Mouse (Mus musculus): ENCODE results near the gene Tnfrsf13b. TPM values are rescaled to one million over a fixed set of nuclear protein-coding genes. Genes with fewer than 3 reads are reported as not detected.

Tnfrsf13b gene
- total and polyA plus RNA-seq, 2 experiments from 2014 or later = 0.08 to 1.5 TPM

GRCm38 (mm10) chr11:61196616-61197353, 70.2 kb downstream of the Tnfrsf13b start:
- DNase-seq (ENCODE audit: low spot score) (no peak), ATAC-seq (ENCODE audit: insufficient read depth, low read depth) (no peak)
- no peaks in the 10 kb centered on the region for H3K9me3 ChIP-seq (replicated peaks; ENCODE audit: control insufficient read depth, low read length)
- H3K4me2 ChIP-seq (ENCODE audit: low read depth, low read length) = no peak overlapping the region
- H3K9ac ChIP-seq (replicated peaks; ENCODE audit: low read depth, low read length) = no peak overlapping the region
- H3K27me3 ChIP-seq (ENCODE audit: control insufficient read depth, insufficient read depth, low read length) = no peaks in the 10 kb centered on the region
- no peak overlapping the region for H3K27ac ChIP-seq (ENCODE audit: low read depth)
- 80% methylated on average over 14 of the region's 14 CpGs for WGBS
- no peaks in the 10 kb centered on the region for H3K4me1 ChIP-seq (ENCODE audit: control insufficient read depth, insufficient read depth)
- no peak overlapping the region for H3K4me3 ChIP-seq (ENCODE audit: low read depth, low read length)
- TF ChIP-seq CTCF (IDR thresholded peaks at IDR 0.05; ENCODE audit: low read depth) (no peak), EP300 (IDR thresholded peaks at IDR 0.05; ENCODE audit: low read depth) (no peak)
- no peaks in the 10 kb centered on the region for H3K36me3 ChIP-seq (replicated peaks; ENCODE audit: control insufficient read depth, insufficient read depth, low read length)

- H3K4me2 ChIP-seq (ENCODE audit: low read depth, low read length) = no peak overlapping the region
- H3K9me3 ChIP-seq (replicated peaks; ENCODE audit: control insufficient read depth, low read length) = no peaks in the 10 kb centered on the region
- H3K27me3 ChIP-seq (ENCODE audit: control insufficient read depth, insufficient read depth, low read length) = no peaks in the 10 kb centered on the region
- no peak for ATAC-seq (ENCODE audit: insufficient read depth, low read depth)
- no peak overlapping the region for H3K4me3 ChIP-seq (ENCODE audit: low read depth, low read length)
- no peaks in the 10 kb centered on the region for H3K36me3 ChIP-seq (replicated peaks; ENCODE audit: control insufficient read depth, insufficient read depth, low read length)
- H3K4me1 ChIP-seq (ENCODE audit: control insufficient read depth, insufficient read depth) = no peaks in the 10 kb centered on the region
- H3K27ac ChIP-seq (ENCODE audit: low read depth) = no peak overlapping the region
- TF ChIP-seq CTCF (IDR thresholded peaks at IDR 0.05; ENCODE audit: low read depth) = no peak
- no peak for TF ChIP-seq EP300 (IDR thresholded peaks at IDR 0.05; ENCODE audit: low read depth)
- DNase-seq (ENCODE audit: low spot score) = no peak
- no peak overlapping the region for H3K9ac ChIP-seq (replicated peaks; ENCODE audit: low read depth, low read length)
Measured at GRCm38 (mm10) chr11:61197935-61198334, 71.4 kb downstream of the Tnfrsf13b start.

Other genes starting within 250 kb of the Tnfrsf13b start
- gene Tmem11, start 247.5 kb upstream of the Tnfrsf13b start, total RNA-seq (2014; rRNA removed; ENCODE audit: low replicate concordance) = 45.2 and 54.8 TPM in 2 replicates
- gene Tmem11, start 247.5 kb upstream of the Tnfrsf13b start, polyA plus RNA-seq (2015; fragmentation: Nextera tagmentation; extraction: Ambion mirVana) = 56.2 and 58.6 TPM in 2 replicates
- 25.2 and 32.1 TPM in 2 replicates for gene Natd1, start 212.0 kb upstream of the Tnfrsf13b start, total RNA-seq (2014; rRNA removed; ENCODE audit: low replicate concordance)
- 11.2 and 13.1 TPM in 2 replicates for gene Natd1, start 212.0 kb upstream of the Tnfrsf13b start, polyA plus RNA-seq (2015; fragmentation: Nextera tagmentation; extraction: Ambion mirVana)
- gene Map2k3, start 194.7 kb upstream of the Tnfrsf13b start, total RNA-seq (2014; rRNA removed; ENCODE audit: low replicate concordance) = 32.6 and 35.7 TPM in 2 replicates
- gene Map2k3, start 194.7 kb upstream of the Tnfrsf13b start, polyA plus RNA-seq (2015; fragmentation: Nextera tagmentation; extraction: Ambion mirVana) = 48.3 and 48.6 TPM in 2 replicates
- 38.9 and 69.3 TPM in 2 replicates for gene Kcnj12, start 104.2 kb upstream of the Tnfrsf13b start, total RNA-seq (2014; rRNA removed; ENCODE audit: low replicate concordance)
- 9.5 and 10.8 TPM in 2 replicates for gene Kcnj12, start 104.2 kb upstream of the Tnfrsf13b start, polyA plus RNA-seq (2015; fragmentation: Nextera tagmentation; extraction: Ambion mirVana)
- 95.8 and 97.9 TPM in 2 replicates for gene Usp22, start 48.3 kb downstream of the Tnfrsf13b start, total RNA-seq (2014; rRNA removed; ENCODE audit: low replicate concordance)
- gene Usp22, start 48.3 kb downstream of the Tnfrsf13b start, polyA plus RNA-seq (2015; fragmentation: Nextera tagmentation; extraction: Ambion mirVana) = 32.1 and 34.7 TPM in 2 replicates
- 0.19 TPM in 1 of 2 replicates, not detected in the other for gene Aldh3a1, start 80.8 kb downstream of the Tnfrsf13b start, total RNA-seq (2014; rRNA removed; ENCODE audit: low replicate concordance)
- gene Aldh3a1, start 80.8 kb downstream of the Tnfrsf13b start, polyA plus RNA-seq (2015; fragmentation: Nextera tagmentation; extraction: Ambion mirVana) = 0.42 and 0.56 TPM in 2 replicates
- gene Aldh3a2, start 140.7 kb downstream of the Tnfrsf13b start, total RNA-seq (2014; rRNA removed; ENCODE audit: low replicate concordance) = 36.0 and 48.9 TPM in 2 replicates
- gene Aldh3a2, start 140.7 kb downstream of the Tnfrsf13b start, polyA plus RNA-seq (2015; fragmentation: Nextera tagmentation; extraction: Ambion mirVana) = 28.6 and 29.1 TPM in 2 replicates
- gene Slc47a2, start 216.1 kb downstream of the Tnfrsf13b start, total RNA-seq (2014; rRNA removed; ENCODE audit: low replicate concordance) = not detected in 2 replicates
- 0.04 and 0.14 TPM in 2 replicates for gene Slc47a2, start 216.1 kb downstream of the Tnfrsf13b start, polyA plus RNA-seq (2015; fragmentation: Nextera tagmentation; extraction: Ambion mirVana)